Mouse (Mus musculus): ENCODE measurements at regions not wholly inside any gene's neighbourhood (a gene's known extent, or its start where the extent isn't known, plus 50 kb on each side); places are given as distances from the start of the nearest gene placed in this dataset.

DNA sequence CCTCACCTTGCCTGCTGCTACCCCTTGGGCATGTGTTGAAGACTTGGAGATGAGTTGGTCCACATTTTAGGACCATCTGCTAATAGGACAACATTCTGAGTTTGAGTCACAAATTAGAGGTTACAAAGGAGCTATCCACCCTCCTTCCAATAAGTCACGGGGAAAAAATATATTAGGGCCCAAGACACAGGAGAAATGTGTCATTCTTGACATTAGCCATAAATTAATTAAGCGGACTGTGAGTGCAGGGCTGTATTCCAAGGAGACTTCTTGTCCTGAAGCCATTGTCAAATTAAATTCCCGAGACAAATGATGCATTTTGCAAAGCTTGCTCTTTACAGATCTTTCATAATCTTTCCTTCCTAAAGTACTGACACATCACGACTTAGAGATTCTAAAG, 79.2 kb downstream of the 1700020N01Rik start:
- in situ Hi-C loops (cut with MboI, MseI): no loop called here

DNA sequence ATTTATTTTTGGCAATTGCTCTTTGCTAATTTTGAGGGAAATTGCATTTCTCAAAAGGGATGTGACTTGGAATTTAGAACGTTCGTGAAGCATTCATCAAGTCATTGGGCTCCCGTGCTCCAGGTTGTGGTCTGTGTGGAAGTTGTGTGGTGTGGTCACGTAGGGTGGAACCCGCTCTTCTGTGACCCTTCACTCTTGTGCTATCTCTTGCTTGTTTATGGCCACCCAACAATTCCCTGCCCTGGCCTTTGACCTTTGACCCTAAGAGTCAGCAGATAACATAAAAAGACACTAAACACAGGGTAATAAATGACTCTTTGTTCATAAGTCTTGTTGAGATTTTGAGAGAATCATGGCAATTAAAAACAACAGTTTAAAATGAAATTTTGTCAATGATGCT, 79.7 kb downstream of the 1700020N01Rik start:
- in situ Hi-C loops (cut with MboI, MseI): no loop called here

DNA sequence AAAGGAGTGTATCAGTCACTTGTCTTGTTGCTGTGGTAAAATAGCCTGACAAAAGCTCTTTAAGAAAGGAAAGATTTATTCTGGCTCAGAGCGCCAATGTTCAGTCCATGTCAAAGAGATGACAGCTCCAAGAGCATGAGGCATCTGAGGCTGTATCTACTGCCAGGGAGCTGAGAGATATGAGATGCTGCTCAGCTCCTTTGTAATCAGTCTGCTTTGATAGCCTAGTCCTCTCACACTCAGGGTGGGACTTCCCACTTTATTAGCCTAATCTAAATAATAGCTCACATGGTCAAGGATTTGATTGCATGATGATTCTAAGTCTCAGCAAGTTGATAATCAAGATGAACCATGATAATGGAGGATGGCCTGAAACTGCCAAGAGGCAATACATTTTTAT, 80.9 kb downstream of the 1700020N01Rik start:
- in situ Hi-C loops (cut with MboI, MseI): no loop called here

DNA sequence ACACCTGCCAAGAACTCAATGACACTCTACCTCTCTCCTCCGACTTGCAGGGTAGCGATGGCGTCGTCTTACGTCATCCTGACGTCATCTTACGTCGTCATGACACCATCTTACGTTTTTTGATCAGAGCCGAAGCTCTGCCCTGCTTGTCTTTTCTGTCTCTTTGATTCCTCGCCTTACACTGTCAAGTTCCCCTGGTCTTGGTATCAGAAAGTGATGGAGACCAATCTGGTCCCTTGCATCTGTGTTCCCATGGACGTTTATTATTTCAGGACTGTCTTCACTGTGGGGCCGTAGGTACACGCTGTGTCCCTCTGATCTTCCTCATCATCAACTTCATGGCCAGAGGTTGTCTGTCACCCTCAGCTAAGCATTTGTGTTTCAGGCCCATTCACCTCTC, 82.8 kb downstream of the 1700020N01Rik start:
- in situ Hi-C loops (cut with MboI, MseI): no loop called here

DNA sequence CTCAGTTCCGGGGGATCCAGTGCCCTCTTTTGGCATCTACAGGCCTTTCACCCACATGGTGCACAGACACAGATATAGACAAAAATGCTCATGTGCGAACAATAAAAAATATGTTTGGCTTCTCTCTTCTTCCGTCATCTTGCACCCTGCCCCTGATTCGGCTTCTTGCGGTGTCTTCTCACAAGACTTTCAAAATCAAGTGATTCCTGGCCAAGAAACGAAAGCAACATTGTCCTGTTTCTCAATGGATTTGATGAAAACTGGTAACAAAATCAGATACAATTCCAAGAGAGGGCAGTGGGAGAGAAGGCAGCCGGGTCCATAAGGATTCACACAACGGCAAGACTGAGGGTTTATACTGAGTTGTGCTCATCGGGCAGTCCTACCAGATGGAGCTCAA, 85.0 kb downstream of the 1700020N01Rik start:
- in situ Hi-C loops (cut with MboI, MseI): no loop called here

DNA sequence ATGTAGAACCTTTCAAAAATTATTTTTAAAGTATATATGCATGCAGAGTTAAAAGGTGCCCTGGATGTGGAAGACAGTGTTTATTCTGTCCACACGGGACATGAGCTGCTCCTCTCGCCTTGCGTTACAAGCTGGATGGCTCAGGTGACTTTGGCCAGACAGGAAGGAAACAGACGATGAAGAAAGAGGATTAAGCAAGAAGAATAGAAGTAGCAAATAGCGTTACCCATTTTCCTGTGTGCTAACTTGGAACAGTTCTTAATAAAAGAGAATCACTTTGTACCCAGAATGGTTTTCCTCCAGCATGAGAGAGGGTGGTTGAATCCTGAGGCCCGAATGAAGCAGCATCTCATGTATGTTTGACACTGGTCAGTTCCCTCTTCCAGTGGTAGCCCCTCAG, 85.4 kb downstream of the 1700020N01Rik start:
- in situ Hi-C loops (cut with MboI, MseI): no loop called here

DNA sequence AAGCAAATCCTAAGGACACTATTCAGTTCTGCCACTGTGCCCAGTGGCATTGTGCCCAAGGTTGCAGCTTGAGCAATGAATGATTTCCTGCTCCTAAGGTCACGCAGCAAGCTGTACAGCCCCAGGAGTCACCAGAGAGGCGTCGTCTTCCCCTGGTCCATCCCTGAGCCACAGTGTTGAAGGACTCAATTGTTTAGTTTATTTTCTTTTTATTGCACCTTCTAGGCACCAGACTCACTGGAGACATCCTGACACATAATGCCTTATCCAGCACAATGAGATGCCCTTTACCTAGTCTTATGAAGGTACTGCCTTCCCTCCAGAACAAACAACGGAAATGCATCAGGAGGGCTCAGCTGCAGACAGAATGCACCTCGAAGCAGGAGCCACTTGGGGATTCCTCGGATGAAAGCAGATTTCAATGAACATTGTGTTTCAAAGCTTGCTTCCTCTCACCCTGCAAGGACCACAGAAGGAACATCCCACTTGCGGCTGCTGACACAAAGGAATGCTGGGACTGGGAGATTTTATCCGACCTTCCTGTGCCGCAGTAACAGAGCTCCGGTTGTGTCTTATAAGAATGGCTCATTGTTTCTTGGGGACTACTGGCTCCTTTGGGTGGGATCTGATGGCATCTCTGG, 86.0 kb downstream of the 1700020N01Rik start:
- in situ Hi-C loops (cut with MboI, MseI): no loop called here

DNA sequence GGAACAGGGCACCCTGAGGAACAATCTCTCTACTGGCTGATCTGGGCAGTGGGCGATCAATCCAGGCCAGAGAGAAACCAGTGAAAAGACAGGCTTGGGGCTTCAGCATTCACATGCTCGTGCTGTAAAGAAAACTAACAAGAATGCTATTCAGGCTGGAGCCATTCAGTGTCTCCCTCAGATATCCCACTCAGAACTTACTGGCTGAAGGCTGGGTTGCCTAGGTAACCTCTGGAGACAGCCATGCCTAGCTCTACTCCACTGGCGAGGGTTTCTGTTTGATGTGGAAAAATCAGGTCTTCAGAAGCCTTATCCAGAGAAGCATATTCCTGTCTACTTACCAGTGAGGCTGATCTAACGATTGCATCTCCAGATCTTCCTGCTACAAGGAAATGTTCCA, 87.8 kb downstream of the 1700020N01Rik start:
- in situ Hi-C loops (cut with MboI, MseI): no loop called here

DNA sequence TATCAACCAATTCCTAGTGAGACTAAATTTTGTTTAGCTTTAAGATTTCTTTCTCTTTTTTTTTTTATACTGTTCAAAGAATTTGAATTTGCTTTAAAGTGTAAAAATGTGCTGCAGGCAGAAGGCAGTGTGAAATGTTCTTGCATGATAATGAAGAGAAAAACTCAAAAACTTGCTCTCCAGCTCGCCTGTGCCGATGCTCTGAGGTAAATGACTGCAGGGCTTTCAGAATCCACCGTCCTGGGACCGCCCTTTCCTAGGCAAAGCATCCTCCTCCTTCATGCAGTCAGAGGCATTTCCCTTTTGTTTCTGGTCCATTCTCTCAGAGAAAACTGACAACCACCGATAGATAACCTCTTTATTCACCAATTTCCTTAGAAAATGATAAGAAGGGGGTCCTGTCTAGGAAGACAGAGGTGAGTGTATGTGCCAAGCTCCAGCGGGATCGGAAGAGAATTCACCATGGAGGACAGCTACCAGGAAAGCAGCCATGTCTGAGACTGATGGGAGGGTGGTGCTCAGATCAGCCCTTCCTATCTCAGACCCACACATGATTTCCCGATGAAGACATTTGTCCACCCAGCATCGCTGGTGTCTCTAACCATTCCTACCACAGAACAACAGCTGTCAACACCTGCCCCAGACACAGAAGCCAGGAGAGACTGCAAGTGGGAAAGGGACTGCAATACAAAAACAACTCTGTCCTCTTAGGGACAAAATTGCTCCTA, 91.5 kb downstream of the 1700020N01Rik start:
- in situ Hi-C loops (cut with MboI, MseI): no loop called here

DNA sequence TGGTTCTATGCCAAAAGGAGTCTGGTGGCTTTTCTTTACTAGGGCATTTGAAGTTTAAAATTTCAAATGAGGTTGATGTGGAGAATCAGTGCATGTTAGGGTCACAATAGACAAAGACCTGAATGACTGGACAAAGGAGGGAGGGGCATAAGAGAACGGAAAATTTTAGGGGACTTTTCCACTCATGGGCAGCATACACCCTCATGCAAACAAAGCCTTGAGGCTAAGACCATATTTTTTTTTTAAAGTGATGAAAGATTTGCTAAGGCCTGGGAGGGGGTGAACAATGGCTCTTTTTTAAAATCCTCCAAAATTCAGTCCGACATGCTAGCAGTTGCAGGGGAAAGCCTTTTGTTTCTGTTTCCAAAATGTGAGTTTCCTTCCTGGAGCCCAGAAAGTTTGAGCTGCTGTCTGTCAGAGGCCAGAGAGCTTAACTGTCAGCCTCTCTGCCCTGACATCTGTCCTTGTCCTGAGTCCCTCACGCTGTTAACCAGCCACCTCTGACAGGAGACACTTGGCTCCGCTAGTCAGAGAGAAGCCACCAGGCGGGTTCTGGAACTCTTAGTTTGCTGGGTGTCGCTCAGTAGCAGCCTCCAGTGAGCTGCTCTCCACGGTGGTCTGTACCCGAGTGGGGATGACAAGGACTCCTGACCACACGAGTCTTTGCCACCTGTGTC, 92.3 kb downstream of the 1700020N01Rik start:
- in situ Hi-C loops (cut with MboI, MseI): no loop called here

DNA sequence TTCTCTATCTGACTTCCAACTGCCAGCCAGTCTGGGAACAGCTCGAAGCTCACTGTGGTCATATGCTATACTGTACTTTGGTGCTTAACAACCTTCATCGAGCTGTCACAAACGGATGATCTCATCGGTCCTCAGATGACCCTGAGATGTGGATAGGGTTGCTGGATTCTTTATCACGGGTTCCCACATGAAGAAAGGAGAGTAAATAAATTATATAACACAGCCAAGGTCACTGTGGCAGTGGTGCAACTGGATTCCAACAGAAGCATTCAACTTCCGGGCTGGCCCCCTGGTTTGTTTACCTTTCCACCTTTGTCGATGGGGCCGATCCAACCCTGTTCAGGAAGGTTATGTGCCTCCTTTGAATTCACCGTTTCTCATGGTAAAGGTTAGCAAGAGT, 93.1 kb downstream of the 1700020N01Rik start:
- in situ Hi-C loops (cut with MboI, MseI): no loop called here

DNA sequence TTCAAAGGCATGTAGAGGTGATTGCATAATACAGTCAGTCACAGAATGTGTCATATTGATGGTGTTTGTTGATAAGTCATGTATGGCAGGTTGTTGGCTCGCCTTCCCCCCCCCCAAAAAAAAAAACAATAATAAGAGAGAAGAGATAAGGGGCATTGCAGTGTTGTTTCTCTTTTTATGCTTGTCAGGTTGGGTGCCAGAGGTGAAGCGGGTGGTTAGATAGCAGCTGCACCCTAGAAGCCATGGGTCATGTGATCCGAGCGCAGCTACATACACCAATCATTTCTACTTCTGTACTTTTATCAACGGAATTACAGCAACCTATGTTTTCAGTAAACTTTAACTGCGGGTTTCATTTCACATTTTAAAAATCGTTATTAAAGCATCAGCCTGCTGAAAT, 94.5 kb downstream of the 1700020N01Rik start:
- in situ Hi-C loops (cut with MboI, MseI): no loop called here

DNA sequence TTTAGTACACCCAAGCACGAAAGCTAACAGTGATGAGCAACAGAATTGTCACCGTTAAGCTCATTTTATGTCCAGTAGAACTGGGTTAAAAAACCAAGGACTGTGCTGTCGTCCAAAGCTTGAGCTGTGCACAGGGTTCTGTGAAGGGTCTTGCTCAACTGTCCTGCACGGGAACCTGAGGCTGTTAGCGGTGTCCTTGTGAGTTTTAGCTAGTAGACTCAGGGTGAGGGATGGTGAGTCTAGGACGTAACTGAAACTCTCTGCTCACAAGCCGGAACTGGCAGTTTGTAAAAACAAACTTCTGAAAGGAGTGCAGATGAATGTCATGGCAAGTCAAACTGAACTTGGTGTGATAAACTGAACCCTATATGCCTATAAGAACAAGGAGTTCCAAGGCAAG, 95.6 kb downstream of the 1700020N01Rik start:
- in situ Hi-C loops (cut with MboI, MseI): no loop called here

DNA sequence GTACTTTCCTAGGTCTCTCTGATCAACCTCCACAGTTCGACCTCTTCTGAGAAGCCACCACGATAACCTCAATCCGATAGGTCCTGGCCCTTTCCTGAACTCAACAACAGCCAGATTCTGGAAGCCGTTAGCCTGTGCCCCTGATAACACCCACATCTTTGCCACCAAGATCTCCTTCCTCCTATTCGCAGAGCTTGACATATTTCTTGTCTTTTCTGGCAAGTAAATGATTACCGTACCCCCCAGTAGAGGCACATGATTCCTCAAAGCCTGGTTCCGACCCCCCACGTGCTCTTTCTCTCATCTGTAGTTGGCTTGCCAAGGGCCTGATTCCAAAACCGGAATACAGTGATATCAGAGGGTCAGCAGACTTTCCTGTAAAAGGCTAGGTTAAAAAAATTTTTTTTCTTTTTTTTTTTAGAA, 96.9 kb downstream of the 1700020N01Rik start:
- in situ Hi-C loops (cut with MboI, MseI): no loop called here

DNA sequence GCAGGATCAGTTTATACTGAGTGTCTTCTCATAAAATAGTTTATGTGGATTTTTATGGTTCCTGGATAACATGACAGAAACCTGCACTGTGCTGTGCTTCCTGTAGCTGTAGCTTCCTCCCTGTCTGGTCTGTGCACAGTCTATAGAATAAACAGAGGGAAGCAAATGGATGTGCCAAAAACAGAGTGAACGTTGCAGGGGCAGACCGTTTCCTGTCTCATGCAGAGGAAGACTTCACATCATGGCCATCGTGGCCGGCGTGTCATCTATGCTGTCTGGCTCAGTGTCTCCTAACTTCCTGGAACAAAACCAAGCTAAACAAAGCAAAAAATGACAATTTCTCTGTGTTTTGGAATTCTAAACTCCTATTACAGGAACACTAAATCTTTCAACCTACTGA, 102.2 kb downstream of the 1700020N01Rik start:
- in situ Hi-C loops (cut with MboI, MseI): no loop called here

DNA sequence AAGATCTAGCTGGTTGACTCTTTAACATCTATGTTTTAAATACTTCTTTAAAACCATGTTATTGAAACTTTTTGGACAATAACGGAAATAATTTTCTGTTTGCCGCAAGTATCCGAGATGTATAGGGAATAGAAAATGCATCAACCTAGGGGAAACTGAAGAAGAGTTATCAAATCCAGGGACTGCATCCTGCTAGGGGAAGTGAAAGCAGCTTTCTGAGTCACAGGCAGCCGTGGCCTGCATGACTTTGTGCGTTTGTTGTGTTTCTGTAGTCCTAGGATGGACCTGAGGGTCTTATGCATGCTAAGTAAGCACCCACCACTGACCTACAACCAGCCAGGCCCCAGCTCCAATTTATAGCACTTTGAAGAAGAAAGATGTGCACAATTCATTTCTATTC, 103.7 kb downstream of the 1700020N01Rik start:
- in situ Hi-C loops (cut with MboI, MseI): no loop called here

DNA sequence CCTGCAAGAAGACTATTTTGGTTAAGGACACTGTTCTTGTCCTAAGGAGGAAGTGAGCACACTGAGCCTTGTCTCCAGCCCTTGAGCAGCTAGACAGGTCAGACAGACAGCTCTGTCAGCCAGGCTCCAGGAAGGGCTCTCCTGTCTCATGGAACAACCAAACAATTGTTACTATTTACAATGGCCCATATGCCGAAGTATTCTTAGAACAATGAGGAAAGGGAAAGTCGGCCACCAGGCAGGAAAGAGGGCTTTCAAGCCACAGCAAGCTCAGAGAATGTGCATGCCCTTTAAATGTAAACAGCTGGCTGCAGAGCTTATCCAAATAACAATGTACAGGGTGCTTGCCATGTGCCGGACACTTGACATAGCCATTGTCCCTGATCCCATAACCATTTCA, 108.6 kb downstream of the 1700020N01Rik start:
- in situ Hi-C loops (cut with MboI, MseI): no loop called here

DNA sequence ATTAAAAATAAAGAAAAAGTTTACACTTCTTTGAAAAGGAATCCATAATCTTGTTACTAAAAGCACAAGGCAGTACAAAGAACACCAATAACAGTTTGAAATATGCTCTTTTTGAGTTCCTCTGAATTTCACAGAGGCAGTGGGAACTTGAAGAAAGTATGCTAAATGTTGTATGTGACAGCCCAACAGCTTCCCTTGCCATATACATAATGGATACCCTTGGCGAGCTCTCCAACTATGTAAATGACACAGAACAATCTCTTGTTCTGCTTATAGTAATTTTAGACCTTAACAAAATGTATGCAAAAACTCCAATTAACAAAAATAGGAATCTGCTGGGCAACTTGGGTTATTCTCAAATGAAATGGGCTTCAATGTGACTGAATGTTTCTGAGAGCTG, 109.2 kb downstream of the 1700020N01Rik start:
- in situ Hi-C loops (cut with MboI, MseI): no loop called here

DNA sequence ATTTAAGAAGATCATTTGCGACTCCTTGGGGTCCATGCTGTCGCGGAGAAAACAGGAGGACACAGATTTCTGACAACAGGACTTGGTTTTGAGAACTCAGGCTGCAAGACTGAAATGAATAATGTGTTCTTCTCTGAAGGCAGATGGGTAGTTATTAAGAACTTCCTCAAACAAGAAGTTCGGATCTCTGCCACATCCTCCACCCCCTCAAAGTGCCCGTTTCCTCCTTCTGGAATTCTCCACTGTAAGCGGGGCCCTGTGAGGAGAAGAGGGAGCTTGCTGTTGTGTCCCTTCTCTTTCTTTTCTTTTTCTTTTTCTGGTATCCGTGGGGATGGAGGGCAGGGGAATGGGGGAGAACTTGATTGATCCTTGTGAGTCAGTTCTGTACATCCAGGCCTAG, 118.9 kb downstream of the 1700020N01Rik start:
- in situ Hi-C loops (cut with MboI, MseI): no loop called here

DNA sequence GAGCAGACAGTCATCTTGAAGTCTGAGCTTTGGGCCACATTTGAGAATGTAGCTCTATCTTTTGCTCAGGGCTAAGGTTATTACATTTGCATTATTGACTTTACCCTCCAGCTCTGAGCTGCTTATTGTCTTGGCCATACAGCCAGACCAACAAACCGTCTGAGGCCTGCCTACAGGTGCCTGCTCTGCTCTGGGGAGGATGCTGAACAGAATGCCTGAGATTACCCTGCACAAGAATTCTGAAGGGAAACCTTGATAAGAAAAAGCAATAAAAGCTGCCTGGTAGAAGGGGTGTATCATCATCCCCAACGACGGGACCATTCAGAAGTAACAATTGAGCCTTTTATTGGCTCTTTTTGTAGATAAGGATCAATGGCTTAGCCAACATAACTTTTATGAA, 119.9 kb downstream of the 1700020N01Rik start:
- in situ Hi-C loops (cut with MboI, MseI): no loop called here

DNA sequence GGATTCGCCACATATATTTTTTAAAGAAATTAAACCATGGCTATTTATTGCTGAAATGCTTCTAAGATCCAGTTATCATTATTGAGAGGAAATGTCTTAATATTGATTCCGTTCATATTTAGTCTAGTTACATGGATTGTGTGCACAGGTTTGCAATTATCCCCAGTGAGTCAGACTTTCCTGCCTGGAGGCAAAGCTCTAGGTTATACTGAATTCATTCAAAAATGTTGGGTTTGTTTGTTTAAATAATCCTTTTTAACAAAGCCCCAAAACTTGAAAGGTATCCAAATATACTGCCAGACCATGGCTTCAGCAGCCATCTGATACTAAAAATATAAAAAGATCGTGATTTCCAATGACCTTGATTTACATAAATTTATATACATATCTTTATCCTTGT, 122.5 kb downstream of the 1700020N01Rik start:
- in situ Hi-C loops (cut with MboI, MseI): no loop called here

DNA sequence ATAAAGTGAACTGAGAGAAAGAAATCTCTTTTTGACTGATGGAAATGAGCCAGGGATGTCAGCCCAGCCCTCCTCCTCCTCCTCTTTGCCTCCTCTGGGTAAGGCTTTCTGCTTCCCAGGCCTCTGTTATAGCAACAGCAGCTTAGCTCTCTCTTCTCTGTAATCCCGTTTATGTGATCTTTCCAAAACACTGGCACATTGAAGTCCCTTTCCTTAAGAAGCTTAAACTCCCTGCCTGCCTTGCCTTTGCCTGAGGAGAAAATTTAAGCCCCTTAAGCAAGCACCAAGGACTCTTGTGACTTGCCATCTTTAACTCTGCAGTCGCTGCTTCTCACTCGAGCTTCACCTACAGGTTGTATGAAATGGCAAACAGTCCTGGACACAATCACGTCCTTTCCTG, 125.2 kb downstream of the 1700020N01Rik start:
- in situ Hi-C loops (cut with MboI, MseI): no loop called here

DNA sequence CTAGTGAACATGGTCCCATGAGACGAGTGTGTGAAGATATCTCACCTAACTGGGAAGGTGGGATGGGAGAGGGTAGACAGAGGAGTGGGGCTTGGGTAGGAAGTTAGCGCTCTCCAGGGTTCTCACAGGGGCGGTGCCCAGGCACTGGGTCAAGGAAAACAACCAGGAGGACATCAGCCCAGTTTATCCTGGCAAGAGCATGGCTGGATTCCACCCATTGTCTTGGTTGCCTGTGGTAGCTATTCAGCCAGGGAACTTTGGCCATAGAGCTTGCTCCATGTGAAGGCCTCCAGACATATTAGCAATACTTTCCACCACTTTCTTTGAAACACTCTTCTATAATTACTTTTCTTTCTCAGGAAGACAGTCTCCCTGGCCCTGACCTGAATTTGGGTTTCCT, 131.4 kb downstream of the 1700020N01Rik start:
- in situ Hi-C loops (cut with MboI, MseI): no loop called here
